Mouse (Mus musculus) T-helper 2 cell (primary cell): Measurements from ENCODE around the gene Gm49391.
"Not testable (repeated sequence)": the region's sequence is repeated elsewhere in the genome, so short reads cannot be mapped to it uniquely, and the experiment has no call there.

Experiments
- in situ Hi-C: fragments of 300-600 bp; cut with MboI, MseI; formaldehyde crosslinking; loops from one replicate; pipeline ENCODE4 v1.15.1; 2025; ENCODE audit warnings: high pct_unique_total_duplicates

Gm49391 gene

DNA sequence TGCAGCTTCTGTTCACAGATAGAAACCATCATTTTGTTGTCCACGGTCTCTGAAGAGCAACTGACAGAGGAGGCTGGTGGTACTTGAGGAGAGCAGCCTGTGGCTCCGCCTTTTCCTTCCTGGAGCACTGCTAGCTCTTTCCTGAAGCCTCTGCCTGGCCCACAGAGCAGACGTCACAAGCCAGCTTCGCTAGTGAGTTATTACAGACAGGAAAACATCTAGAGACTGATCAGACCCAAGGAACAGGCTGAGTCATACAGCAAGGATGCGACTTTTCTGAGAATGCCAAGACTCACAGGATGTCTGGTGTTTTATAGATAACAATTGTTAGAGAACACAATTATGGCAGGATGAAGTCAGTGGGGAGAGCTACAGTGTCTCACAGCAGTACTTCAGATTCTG lies at the start of gene Gm49391, which contains the start of gene Ctla2a:
Gene Gm49391, minus strand, starts transcription at position 72 of the 402 bp plus-strand sequence.
Gene Ctla2a, minus strand, starts transcription at position 126 of the 402 bp plus-strand sequence.
- in situ Hi-C loops: no loop called here

DNA sequence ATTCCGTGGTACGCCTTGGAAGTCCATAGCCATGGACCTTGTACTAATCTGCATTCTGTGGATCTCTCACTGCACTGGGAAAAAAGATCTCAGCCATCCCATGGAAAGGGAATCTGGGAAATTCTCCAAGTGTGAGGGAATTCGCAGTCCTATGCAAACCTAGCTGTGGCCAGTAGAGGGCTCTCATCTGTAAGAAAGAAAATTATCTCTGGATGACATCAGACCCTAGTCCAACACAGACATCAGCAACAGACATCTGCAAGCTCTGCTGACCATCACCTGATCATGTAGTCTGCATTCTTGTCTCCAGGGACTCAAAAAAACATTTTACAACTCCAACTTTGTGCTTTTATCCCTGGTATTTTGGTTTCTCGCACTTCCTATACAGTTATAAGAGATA lies 35.9 kb upstream of the Gm49391 start:
- in situ Hi-C loops: not testable (repeated sequence)

DNA sequence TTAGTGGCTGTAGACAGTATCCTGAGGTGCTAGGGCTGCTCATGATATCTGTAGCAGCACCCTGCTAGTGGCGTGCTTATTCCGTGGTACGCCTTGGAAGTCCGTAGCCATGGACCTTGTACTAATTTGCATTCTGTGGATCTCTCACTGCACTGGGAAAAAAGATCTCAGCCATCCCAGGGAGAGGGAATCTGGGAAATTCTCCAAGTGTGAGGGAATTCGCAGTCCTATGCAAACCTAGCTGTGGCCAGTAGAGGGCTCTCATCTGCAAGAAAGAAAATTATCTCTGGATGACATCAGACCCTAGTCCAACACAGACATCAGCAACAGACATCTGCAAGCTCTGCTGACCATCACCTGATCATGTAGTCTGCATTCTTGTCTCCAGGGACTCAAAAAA lies 27.6 kb upstream of the Gm49391 start:
- in situ Hi-C loops: not testable (repeated sequence)

DNA sequence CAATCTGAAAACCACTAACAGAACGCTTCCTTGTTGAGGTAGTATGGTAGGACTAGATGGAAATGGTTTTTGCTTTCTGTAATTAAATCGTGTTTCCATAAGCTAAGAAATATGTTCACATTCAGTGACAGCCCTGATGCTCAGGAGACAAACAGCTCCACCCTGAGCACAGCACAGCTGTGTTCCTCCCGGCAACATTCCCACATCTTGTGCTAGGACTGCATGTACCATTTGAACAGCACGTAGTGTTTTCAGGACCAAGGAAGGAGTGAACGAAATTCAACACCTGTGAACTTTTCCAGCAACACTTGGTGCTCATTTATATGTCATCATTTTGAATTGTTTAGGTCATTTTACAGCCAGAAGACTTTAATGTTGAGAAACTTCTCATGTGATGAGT lies 25.3 kb upstream of the Gm49391 start:
- in situ Hi-C loops: no loop called here

DNA sequence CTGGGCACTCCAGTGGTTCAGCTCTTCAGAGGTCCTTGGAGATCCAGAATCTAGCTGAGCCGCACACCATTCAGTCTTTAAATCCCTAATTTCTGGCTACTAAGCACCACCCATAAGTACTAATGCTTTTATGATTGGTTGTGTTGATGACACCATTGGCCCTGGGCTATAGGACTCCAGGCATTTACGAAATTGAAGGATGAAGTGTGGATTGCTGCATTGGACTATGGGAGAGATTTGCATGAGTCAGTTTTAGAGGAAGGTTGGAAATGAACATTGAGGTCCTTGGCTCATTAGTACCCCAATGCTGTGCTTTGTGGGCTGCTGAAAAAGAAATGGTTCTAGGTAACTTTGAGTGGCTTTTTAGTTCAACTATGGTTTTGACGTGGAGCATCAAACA lies 5.5 kb upstream of the Gm49391 start, which contains the start of gene Tpbpa:
Gene Tpbpa, minus strand, starts transcription at position 101 of the 400 bp plus-strand sequence.
- in situ Hi-C loops: not testable (repeated sequence)

- in situ Hi-C loops: not testable (repeated sequence)
These were observed 881 bp downstream of the Gm49391 start, which contains the start of gene Gm49393 for GRCm38 (mm10) chr13:60935490-60935889. TSS of gene Gm49393 (minus strand) at chr13:60935590.

DNA sequence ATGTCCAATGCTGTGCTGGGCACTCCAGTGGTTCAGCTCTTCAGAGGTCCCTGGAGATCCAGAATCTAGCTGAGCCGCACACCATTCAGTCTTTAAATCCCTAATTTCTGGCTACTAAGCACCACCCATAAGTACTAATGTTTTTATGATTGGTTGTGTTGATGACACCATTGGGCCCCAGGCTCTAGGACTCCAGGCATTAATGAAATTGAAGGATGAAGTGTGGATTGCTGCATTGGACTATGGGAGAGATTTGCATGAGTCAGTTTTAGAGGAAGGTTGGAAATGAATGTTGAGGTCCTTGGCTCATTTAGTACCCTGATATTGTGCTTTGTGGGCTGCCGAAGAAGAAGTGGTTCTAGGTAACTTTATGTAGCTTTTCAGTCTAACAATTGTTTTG lies 31.6 kb downstream of the Gm49391 start, which contains the start of gene Tpbpb:
Gene Tpbpb, minus strand, starts transcription at position 101 of the 400 bp plus-strand sequence.
- in situ Hi-C loops: loop anchor here (10.0 kb wide), 2 partner anchors 730 to 970 kb away; partner anchors contain the start of gene Gas1

- in situ Hi-C loops: no loop called here
These were observed 39.0 kb downstream of the Gm49391 start, which contains the start of gene Ctla2b for GRCm38 (mm10) chr13:60897328-60897727. TSS of gene Ctla2b (minus strand) at chr13:60897447.

DNA sequence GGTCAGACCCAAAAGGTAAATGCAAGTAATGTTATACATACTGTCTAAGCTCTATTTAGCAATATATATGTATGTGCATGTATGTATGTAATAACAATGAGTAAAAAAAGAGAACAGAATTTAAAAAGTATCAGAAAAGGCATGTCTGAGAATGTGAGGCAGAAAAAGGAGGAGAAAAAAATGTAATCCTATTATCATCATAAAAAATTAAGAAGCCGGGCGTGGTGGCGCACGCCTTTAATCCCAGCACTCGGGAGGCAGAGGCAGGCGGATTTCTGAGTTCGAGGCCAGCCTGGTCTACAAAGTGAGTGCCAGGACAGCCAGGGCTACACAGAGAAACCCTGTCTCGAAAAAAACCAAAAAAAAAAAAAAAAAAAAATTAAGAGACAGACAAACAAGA lies 39.6 kb downstream of the Gm49391 start, which contains the start of gene Gm49392:
Gene Gm49392, minus strand, starts transcription at position 101 of the 400 bp plus-strand sequence.
- in situ Hi-C loops: not testable (repeated sequence)

GRCm38 (mm10) chr13:60895406-60896160 lies 40.8 kb downstream of the Gm49391 start:
- in situ Hi-C loops: no loop called here

DNA sequence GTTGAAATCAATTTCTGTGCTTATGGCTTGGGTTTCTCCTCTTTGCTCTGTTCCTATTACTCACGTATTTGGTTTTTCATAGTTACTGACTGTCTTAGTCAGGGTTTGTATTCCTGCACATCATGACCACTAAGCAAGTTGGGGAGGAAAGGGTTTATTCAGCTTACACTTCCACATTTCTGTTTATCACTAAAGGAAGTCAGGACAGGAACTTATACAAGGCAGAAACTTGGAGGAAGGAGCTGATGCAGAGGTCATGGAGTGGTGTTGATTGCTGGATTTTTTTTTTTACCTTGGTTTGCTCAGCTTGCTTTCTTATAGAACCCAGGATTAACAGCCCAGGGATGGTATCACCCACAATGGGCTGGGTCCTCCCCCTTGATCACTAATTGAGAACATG lies 44.1 kb downstream of the Gm49391 start:
- in situ Hi-C loops: no loop called here

- in situ Hi-C loops: no loop called here
These were observed 72.1 kb downstream of the Gm49391 start, which contains the start of gene 4930486L24Rik for GRCm38 (mm10) chr13:60864281-60864680. TSS of gene 4930486L24Rik (minus strand) at chr13:60864475.

GRCm38 (mm10) chr13:60848241-60849120 lies 87.9 kb downstream of the Gm49391 start:
- in situ Hi-C loops: no loop called here
